Mouse (Mus musculus) megakaryocyte-erythroid progenitor cell, adult 5-6 weeks (primary cell): ENCODE data around the gene Elmod3. TPM values are rescaled to one million over a fixed set of nuclear protein-coding genes. Genes with fewer than 3 reads are reported as not detected.

Experiments
- total RNA-seq, 2 experiments: library from RNA; stranded (forward) in 1 of 2; stranded (reverse) in 1 of 2; fragments of 200-1000, 215-1000 nt in 1 of 2; fragments of >200 nt in 1 of 2; fragmentation: Nextera tagmentation in 1 of 2; gene quantifications; 2 replicates each; pipeline ENCODE4 v1.2.3; 2014 to 2017

Gene Elmod3
- total RNA-seq, 2 experiments from 2014 or later, result 6.6 to 16.2 TPM

Other genes with a start within 250 kb of the Elmod3 start
- gene Tmem150a, start 243.0 kb downstream of the Elmod3 start, total RNA-seq (2014; fragmentation: Nextera tagmentation), result 0.92 and 5.0 TPM in 2 replicates
- not detected in 2 replicates for gene Tmem150a, start 243.0 kb downstream of the Elmod3 start, total RNA-seq (2017)
- 82.6 and 91.5 TPM in 2 replicates for gene Rnf181, start 231.5 kb downstream of the Elmod3 start, total RNA-seq (2014; fragmentation: Nextera tagmentation)
- gene Rnf181, start 231.5 kb downstream of the Elmod3 start, total RNA-seq (2017), result 34.8 and 55.5 TPM in 2 replicates
- 420 and 424 TPM in 2 replicates for gene Vamp5, start 217.9 kb downstream of the Elmod3 start, total RNA-seq (2014; fragmentation: Nextera tagmentation)
- 125 and 132 TPM in 2 replicates for gene Vamp5, start 217.9 kb downstream of the Elmod3 start, total RNA-seq (2017)
- gene Vamp8, start 207.7 kb downstream of the Elmod3 start, total RNA-seq (2014; fragmentation: Nextera tagmentation), result 225 and 320 TPM in 2 replicates
- gene Vamp8, start 207.7 kb downstream of the Elmod3 start, total RNA-seq (2017), result 240 and 305 TPM in 2 replicates
- 8.6 and 11.3 TPM in 2 replicates for gene Ggcx, start 184.1 kb downstream of the Elmod3 start, total RNA-seq (2014; fragmentation: Nextera tagmentation)
- 3.7 and 11.2 TPM in 2 replicates for gene Ggcx, start 184.1 kb downstream of the Elmod3 start, total RNA-seq (2017)
- gene Mat2a, start 158.9 kb downstream of the Elmod3 start, total RNA-seq (2014; fragmentation: Nextera tagmentation), result 555 and 732 TPM in 2 replicates
- gene Mat2a, start 158.9 kb downstream of the Elmod3 start, total RNA-seq (2017), result 235 and 332 TPM in 2 replicates
- gene Sh2d6, start 76.7 kb downstream of the Elmod3 start, total RNA-seq (2014; fragmentation: Nextera tagmentation), result not detected in 2 replicates
- not detected in 2 replicates for gene Sh2d6, start 76.7 kb downstream of the Elmod3 start, total RNA-seq (2017)
- gene Capg, start 54.0 kb downstream of the Elmod3 start, total RNA-seq (2014; fragmentation: Nextera tagmentation), result 23.7 and 36.7 TPM in 2 replicates
- 37.9 and 39.3 TPM in 2 replicates for gene Capg, start 54.0 kb downstream of the Elmod3 start, total RNA-seq (2017)
- gene Retsat, start 62 bp upstream of the Elmod3 start, total RNA-seq (2014; fragmentation: Nextera tagmentation), result 20.0 and 24.3 TPM in 2 replicates
- gene Retsat, start 62 bp upstream of the Elmod3 start, total RNA-seq (2017), result 11.2 and 15.6 TPM in 2 replicates
- 22.6 and 29.3 TPM in 2 replicates for gene Tgoln1, start 18.6 kb upstream of the Elmod3 start, total RNA-seq (2014; fragmentation: Nextera tagmentation)
- 51.4 and 64.7 TPM in 2 replicates for gene Tgoln1, start 18.6 kb upstream of the Elmod3 start, total RNA-seq (2017)
- gene Tcf7l1, start 190.8 kb upstream of the Elmod3 start, total RNA-seq (2014; fragmentation: Nextera tagmentation), result 0.90 TPM in 1 of 2 replicates, not detected in the other
- not detected in 2 replicates for gene Tcf7l1, start 190.8 kb upstream of the Elmod3 start, total RNA-seq (2017)